Mouse (Mus musculus) cortical plate, adult 2 months (tissue): ENCODE results near the gene Bbs2.

Source experiments
- CTCF ChIP-seq: fragments of 200-500 bp; IDR thresholded peaks from 2 replicates; pipeline ENCODE4 v1.5.1; 2011; ENCODE audit warnings: mild to moderate bottlenecking, control low read depth, low read length; ENCODE audit not compliant: insufficient read depth; ENCODE audit errors: extremely low read depth
- POLR2A ChIP-seq: fragments of 200-500 bp; IDR thresholded peaks from 2 replicates; pipeline ENCODE4 v1.6.1; 2011; ENCODE audit warnings: mild to moderate bottlenecking, low read length, control low read depth; ENCODE audit not compliant: insufficient read depth; ENCODE audit errors: extremely low read depth

DNA sequence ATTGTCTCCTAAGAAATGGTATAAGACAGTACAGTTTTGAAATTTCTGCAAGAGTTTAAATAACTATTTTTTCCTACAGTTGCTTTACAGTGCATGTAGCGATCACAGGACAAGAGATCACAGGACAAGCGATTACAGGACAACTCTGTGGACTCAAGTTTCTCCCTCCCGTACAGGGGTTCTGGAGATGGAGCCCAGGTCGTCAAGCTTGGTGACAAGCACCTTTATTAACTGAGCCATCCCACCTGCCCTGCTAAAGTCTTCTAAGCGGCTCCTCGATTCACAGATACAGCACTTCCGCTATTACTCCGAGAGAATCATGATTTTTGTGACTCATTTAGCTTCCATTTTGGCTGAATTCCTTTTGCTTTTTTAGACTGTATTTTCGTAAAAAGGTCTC lies 69.0 kb downstream of the Bbs2 start:
- no peak for TF ChIP-seq CTCF
- TF ChIP-seq POLR2A: no peak
